Mouse (Mus musculus) midbrain, embryonic 10.5 days (tissue): Measurements from ENCODE around the gene Plekha7. TPM values are rescaled to one million over a fixed set of nuclear protein-coding genes. Genes with fewer than 3 reads are reported as not detected.

Source experiments
- DNase-seq: peaks from one replicate; pipeline ENCODE4 v3.0.0-alpha.2; 2017; ENCODE audit warnings: low spot score
- H3K27ac ChIP-seq: fragments of 300-500 bp; sonication (generic); replicated peaks from 2 replicates; pipeline ENCODE4 v1.5.1; 2016; ENCODE audit warnings: mild to moderate bottlenecking
- H3K27me3 ChIP-seq: fragments of 300-500 bp; sonication (generic); 2 replicates; pipeline ENCODE4 v1.6.1; 2016; ENCODE audit warnings: low read depth, mild to moderate bottlenecking; ENCODE audit not compliant: poor library complexity, severe bottlenecking
- H3K36me3 ChIP-seq: fragments of 300-500 bp; sonication (generic); 2 replicates; pipeline ENCODE4 v1.6.1; 2016; ENCODE audit warnings: mild to moderate bottlenecking, moderate library complexity
- H3K4me1 ChIP-seq: fragments of 300-500 bp; sonication (generic); 2 replicates; pipeline ENCODE4 v1.6.1; 2016
- H3K4me3 ChIP-seq: fragments of 300-500 bp; sonication (generic); 2 replicates; pipeline ENCODE4 v1.5.1; 2016; ENCODE audit warnings: mild to moderate bottlenecking, moderate library complexity
- H3K9me3 ChIP-seq: fragments of 300-500 bp; sonication (generic); replicated peaks from 2 replicates; pipeline ENCODE4 v1.6.1; 2016; ENCODE audit warnings: mild to moderate bottlenecking
- WGBS: fragments of 180-500 bp; shearing (Covaris S2); methylation state at CpG from one replicate; pipeline ENCODE4 v1.1.7; 2016; 5-methylcytosine and 5-hydroxymethylcytosine counted together
- polyA plus RNA-seq: library from polyadenylated mRNA; unstranded; fragments of >200 nt; fragmentation: Nextera tagmentation; extraction: Ambion mirVana; gene quantifications from 2 replicates; pipeline ENCODE4 v1.2.1, GENCODE M21; 2016

The Plekha7 gene
- polyA plus RNA-seq, 1 experiment from 2014 or later: 25.5 TPM

DNA sequence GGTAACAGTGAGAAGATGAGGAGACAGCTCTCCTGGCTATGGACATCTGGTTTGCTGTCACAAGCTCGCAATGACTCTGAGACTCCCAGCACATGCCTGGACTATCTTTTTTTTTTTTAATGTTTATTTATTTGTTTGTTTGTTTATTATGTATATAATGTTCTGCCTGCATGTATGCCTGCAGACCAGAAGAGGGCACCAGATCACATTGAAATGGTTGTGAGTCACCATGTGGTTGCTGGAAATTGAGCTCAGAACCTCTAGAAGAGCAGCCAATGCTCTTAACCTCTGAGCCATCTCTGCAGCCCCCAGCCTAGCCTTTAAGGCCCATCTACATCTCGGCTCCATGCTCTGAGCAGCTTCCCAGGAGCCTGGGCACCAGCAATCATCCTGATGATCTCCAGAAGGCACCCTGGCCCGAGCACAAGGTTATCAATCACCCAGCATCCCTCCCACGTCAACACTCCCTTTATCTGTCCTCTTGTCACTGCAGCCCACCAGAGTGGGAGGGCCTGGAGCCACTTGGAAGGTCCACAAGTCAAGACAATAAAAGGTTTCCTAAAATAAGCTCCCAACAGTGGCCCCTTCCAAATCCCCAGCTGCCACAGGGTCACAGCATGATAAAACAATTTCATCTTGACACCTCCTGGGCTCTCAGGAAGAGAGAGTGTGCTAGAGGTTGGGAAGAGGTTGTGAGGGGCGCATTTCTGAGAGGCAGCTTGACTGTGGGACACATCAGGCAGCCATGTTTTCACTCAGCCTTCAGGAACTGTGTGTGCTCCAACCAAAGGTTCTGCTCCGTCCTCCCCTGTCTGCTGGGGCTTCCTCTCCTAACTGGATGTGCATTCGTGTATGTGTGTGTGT lies 63.6 kb downstream of the Plekha7 start:
- H3K9me3 ChIP-seq: no peaks in the 10 kb centered on the region; the same call in 1 of the 2 replicates
- no peak for DNase-seq
- H3K27ac ChIP-seq: peak overlapping the region; percentile 52
- peaks cover 57% of the 10 kb centered on the region for H3K4me1 ChIP-seq
- no peak overlapping the region for H3K4me3 ChIP-seq
- peaks cover 3% of the 10 kb centered on the region; the same call in 1 of the 2 replicates for H3K36me3 ChIP-seq
- no peaks in the 10 kb centered on the region for H3K27me3 ChIP-seq
- WGBS: 72% methylated on average over 7 of the region's 7 CpGs

DNA sequence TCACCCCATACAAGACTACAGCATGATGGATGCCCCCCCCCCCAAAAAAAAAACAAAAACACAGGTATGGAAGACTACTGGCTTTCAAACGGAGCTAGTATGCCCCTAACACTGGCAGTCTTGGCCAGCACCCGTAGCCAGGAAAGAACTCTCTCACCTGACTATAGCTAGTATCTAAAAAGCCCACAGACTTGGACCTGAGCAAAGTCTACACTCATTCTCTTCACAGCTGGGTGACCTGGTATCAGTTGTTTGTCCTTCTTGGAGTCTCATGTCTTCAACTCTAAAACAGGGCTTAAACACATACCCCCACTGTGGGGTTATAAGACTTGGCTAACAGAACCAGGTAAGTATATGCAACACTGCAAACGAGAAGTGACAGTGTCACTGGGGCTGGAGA lies 65.4 kb downstream of the Plekha7 start:
- no peak for DNase-seq
- Histone ChIP-seq H3K4me1 (peaks cover 68% of the 10 kb centered on the region), H3K4me3 (no peak overlapping the region), H3K9me3 (no peaks in the 10 kb centered on the region), H3K27ac (no peak overlapping the region), H3K27me3 (peaks cover 13% of the 10 kb centered on the region), H3K36me3 (no peaks in the 10 kb centered on the region)
- 84% methylated on average over 3 of the region's 3 CpGs for WGBS

DNA sequence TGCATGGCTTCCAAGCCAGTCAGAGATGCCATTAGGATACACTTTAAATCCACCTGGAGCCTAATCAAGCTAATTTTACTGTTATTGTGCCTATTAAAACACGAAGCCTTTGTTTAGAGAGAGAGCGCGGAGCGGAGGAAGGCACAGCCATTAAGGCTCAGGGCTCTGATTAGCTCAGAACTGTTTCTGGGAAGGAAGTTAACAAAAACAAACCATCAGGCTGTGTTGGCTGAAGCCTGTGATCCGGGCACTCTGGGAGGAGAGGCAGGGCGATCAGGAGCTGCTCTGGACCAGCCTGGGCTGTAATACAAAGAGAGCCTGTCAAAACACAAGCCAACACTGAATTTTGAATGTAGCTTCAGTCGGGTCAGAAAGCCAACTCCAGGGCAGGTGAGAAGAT lies 66.6 kb downstream of the Plekha7 start:
- Histone ChIP-seq H3K9me3 (no peaks in the 10 kb centered on the region), H3K36me3 (no peaks in the 10 kb centered on the region), H3K4me1 (peaks cover 68% of the 10 kb centered on the region), H3K4me3 (no peak overlapping the region), H3K27me3 (peaks cover 25% of the 10 kb centered on the region), H3K27ac (no peak overlapping the region)
- WGBS: 68% methylated on average over 7 of the region's 7 CpGs
- DNase-seq: no peak

DNA sequence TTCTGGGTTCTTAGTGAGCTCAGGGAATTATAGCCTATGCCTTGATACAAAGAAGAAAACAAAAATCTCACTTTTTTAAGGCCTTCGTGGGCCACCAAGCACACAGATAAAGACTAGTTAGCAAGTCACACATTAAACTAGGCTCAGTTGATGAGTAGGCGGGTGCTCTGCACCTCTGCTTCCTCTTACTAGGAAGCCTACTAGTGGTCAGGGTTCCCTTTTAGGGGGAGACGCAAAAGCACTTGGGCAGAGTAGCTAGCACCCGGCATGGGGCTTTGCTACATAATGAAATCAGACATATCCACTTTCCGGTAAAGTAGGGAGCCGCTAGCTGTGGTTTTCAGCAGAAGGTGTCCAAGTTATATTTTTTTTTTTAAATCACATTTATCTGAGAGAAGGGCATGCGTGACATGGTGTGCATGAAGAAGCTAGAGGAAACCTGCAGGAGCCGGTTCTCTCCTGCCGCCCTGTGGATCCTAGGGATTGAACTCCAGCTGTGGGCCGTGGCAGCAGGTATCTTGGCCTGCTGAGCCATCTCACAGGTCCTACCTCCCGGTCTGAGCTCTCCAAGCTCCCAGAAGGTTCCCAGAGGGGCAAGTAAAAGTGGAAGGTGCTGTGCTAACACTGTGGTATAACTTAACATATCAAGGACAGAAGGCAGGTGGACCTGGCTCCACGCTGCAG lies 67.2 kb downstream of the Plekha7 start:
- Histone ChIP-seq H3K27me3 (peaks cover 32% of the 10 kb centered on the region), H3K36me3 (no peaks in the 10 kb centered on the region), H3K4me3 (no peak overlapping the region), H3K9me3 (no peaks in the 10 kb centered on the region), H3K27ac (no peak overlapping the region), H3K4me1 (peaks cover 69% of the 10 kb centered on the region)
- DNase-seq: no peak
- WGBS: 74% methylated on average over 12 of the region's 12 CpGs

DNA sequence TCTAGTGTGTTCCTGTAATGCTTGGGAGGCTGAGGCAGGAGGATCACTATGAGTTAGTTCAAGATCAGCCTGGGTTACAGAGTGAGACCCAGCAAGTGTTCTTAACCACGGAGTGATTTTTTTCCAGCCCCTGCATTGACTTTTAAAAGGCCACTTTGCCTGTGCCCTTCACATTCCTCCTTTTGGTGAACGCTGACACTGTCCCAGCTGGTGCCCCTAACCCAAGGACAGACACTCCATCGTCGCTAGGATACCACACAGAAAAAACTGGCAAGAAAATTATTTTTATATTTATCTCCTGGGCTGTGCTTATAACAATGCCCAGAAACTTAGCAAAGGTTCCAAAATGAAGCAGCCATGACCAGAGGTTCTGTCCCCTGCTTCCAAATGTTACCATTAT lies 67.8 kb downstream of the Plekha7 start:
- Histone ChIP-seq H3K36me3 (no peaks in the 10 kb centered on the region), H3K27me3 (peaks cover 37% of the 10 kb centered on the region), H3K4me1 (peaks cover 70% of the 10 kb centered on the region), H3K4me3 (no peak overlapping the region), H3K9me3 (no peaks in the 10 kb centered on the region), H3K27ac (no peak overlapping the region)
- 82% methylated on average over 4 of the region's 4 CpGs for WGBS
- DNase-seq: no peak

DNA sequence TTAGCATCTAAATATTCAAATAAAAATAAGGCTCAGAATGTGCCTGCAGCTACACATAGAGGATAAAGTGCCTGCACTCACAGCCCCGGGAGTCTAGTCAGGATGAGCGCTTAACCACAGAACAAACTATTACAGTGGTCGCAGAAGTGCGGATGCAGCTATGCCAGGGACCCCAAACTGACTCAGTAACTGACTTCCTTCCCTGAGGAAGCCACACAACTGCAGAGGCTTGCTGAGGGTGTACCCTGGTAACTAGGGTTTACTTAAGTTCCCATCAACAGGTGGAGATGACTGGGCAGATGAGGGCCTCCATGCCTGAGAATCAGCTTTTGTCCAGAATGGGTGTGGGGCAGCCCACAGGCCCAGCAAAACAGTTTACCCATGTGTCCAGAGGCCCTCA lies 69.9 kb downstream of the Plekha7 start:
- Histone ChIP-seq H3K27me3 (peaks cover 40% of the 10 kb centered on the region), H3K4me3 (peak overlapping the region; percentile 63; the same call in 1 of the 2 replicates), H3K27ac (no peak overlapping the region), H3K4me1 (peaks cover 62% of the 10 kb centered on the region), H3K36me3 (no peaks in the 10 kb centered on the region), H3K9me3 (no peaks in the 10 kb centered on the region)
- DNase-seq: no peak
- 70% methylated on average over 4 of the region's 4 CpGs for WGBS

DNA sequence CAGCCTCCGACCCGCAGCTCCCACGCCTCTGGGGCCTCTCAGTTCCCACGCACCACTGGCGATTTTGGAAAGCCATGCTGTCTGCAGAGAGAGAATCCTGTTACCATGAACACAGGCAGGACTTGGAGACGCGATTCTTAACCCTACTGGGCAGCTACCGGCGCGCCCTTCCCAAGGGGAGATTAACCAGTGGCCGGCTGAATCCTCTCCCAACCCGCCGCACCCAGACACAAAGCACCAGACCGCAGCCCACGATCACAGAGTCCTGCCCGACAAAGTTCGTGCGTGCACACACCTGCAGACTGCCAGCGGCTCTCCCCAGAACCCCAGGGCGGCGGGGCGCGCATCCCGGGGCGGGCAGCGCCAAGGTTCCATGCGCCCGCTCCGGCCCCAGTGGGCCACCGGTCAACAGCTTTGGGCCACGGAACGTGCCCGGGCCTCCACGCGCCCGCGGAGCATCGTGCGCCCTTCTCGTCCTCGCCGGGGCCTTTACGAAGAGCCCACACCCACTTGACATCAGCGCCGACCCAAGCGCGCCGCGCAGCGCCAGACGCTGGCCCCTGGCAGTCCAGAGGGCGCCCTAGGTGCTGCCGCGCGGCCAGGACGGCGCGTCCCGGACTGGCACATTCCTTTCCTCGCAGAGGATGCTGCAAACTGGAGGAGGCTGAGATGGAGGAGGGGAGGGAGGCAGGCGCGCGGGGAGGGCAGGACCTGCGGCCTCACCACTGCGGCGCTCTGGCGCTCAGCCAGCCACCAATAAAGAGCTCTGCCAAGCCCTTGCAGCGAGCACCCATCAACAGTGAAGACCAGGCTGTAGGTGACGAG lies 70.8 kb downstream of the Plekha7 start:
- H3K27ac ChIP-seq: peak overlapping the region; percentile 81
- H3K4me3 ChIP-seq: peak overlapping the region; percentile 63
- peak; percentile 55 for DNase-seq
- no peaks in the 10 kb centered on the region for H3K9me3 ChIP-seq
- H3K27me3 ChIP-seq: peaks cover 40% of the 10 kb centered on the region
- peaks cover 62% of the 10 kb centered on the region for H3K4me1 ChIP-seq
- no peaks in the 10 kb centered on the region for H3K36me3 ChIP-seq
- under 1% methylated on average over 69 of the region's 69 CpGs for WGBS

DNA sequence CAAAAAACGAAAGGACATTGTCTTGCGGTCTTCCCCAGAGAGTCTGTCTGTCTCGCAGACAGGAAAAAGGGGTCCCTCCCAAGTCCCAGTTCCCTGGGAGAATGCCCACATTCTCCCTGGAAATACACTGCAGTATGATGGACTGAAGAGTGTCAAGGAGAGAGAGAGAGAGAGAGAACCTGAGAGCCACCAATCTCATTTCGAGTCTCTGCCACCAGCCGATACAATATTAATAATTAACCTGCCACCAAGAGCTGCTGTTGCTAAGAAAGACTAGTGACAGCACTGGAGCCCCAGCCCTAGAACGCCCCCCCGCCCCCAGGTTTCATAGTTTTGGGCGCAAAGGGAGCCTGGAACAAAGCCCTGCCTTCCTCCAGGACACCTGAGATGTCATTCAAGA lies 71.6 kb downstream of the Plekha7 start:
- H3K9me3 ChIP-seq: no peaks in the 10 kb centered on the region
- H3K27ac ChIP-seq: 0 out of 2 replicates have a peak overlapping the region, but pooled peaks have one; percentile 81
- H3K36me3 ChIP-seq: no peaks in the 10 kb centered on the region
- peaks cover 57% of the 10 kb centered on the region for H3K4me1 ChIP-seq
- peak overlapping the region; percentile 63 for H3K4me3 ChIP-seq
- no peak for DNase-seq
- WGBS: 57% methylated on average over 8 of the region's 8 CpGs
- peaks cover 40% of the 10 kb centered on the region for H3K27me3 ChIP-seq

DNA sequence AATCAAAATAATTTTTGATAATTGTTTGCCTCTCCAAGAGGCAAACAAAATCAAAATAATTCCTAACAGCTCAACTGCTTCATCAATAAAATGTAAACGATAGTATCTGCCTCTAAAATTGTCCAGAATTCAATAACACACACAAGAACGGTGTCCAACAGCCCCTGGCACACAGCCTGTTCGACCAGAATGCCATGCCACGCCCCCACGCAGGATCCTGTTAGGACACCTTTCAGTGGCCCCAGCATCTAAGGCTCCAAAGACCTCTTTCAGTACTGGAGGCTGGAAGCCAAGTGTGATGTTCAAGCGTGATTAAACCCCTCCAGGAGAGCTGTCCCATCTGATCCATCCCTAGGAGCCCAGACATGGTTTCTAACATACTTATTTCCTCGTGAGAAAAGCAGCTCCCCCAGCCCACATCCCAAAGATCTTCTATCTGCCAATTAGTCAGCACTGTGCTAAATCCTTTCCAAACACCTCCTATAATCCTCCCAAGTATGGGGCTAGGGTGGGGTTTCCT lies 73.8 kb downstream of the Plekha7 start:
- peak overlapping the region; percentile 34; the same call in 1 of the 2 replicates for H3K27ac ChIP-seq
- no peak for DNase-seq
- WGBS: 67% methylated on average over 7 of the region's 7 CpGs
- peaks cover 51% of the 10 kb centered on the region for H3K4me1 ChIP-seq
- H3K4me3 ChIP-seq: no peak overlapping the region
- no peaks in the 10 kb centered on the region for H3K9me3 ChIP-seq
- H3K36me3 ChIP-seq: no peaks in the 10 kb centered on the region
- H3K27me3 ChIP-seq: peaks cover 40% of the 10 kb centered on the region

DNA sequence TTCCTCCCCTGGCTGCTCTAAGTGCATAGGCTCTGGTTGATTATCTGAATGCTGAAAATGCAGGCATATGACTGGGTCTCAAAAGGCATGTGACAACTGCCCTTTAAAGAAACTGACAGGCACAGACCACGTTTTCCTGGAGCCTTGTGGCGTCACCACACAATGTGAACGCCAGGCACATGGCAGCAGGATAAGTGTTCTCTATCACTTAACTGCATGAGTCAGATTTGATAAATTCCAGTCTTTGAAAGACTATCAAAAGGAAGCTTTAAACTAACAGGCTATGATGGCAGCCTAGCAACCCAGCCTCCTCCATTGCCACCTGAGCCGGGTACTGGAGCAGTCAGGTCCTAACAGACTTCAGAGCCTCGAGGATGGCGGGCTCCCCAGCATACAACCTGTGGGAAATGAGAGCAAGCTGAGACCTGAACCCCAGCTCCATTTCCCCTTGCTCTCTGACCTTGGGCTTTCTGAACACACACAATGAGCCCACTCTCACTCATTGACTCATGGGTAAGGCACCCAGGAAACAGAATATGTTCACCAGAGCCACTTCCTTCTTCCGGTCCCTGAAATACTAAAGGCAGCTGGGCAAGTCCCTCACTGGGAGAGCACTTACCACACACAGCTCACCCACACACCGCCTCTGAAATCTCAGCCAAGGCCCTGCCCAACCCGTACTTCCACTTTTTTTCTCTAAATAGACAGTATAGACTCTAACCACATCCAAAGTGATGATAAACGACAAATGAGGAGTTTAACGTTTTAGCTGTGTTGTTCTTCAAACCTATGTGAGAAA lies 77.2 kb downstream of the Plekha7 start:
- no peaks in the 10 kb centered on the region for H3K36me3 ChIP-seq
- no peaks in the 10 kb centered on the region for H3K9me3 ChIP-seq
- no peak overlapping the region for H3K27ac ChIP-seq
- DNase-seq: no peak
- 86% methylated on average over 11 of the region's 11 CpGs for WGBS
- no peak overlapping the region for H3K4me3 ChIP-seq
- peaks cover 9% of the 10 kb centered on the region for H3K27me3 ChIP-seq
- H3K4me1 ChIP-seq: peaks cover 21% of the 10 kb centered on the region

DNA sequence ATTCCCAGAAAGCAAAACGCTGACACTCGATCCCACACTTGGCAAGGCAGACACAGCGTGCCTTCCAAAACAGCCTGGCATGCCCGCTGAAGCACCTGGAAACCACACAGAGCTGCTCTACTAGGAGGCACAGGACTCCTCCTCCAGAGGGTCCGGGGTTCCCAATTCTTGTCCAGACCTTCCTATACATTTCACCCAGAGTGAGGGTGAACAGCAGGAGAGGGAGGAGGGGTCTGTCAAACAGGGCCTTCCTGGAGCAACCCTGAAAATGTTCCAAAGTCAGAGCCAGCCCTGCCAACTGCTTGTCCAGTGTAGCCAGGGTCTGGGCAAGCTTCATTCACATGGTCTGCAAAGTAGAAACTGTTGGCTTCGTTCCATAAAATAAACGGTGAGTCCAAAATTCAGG lies 81.3 kb downstream of the Plekha7 start:
- Histone ChIP-seq H3K36me3 (no peaks in the 10 kb centered on the region), H3K4me3 (no peak overlapping the region), H3K4me1 (peaks cover 35% of the 10 kb centered on the region), H3K9me3 (no peaks in the 10 kb centered on the region), H3K27ac (no peak overlapping the region), H3K27me3 (no peaks in the 10 kb centered on the region)
- DNase-seq: no peak
- WGBS: 92% methylated on average over 7 of the region's 7 CpGs

DNA sequence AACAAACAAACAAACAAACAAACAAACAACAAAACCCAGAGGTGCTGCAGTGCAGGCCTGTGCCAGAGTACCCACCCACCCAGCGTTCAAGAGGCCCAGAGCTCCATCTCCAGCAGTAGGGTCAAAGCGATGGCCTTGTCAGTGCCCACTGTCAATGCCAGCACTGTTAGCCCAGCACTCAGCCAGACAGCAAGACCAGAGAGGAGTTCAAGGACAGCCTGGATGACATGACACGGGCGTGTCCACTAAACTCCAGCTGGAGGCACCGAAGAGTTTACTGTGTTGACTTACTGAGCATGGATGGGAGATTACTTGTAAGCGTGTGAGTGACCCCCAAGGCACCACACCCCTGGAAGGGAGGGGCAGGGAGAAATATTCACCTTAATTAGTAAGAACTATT lies 81.9 kb downstream of the Plekha7 start:
- Histone ChIP-seq H3K27ac (no peak overlapping the region), H3K36me3 (no peaks in the 10 kb centered on the region), H3K27me3 (no peaks in the 10 kb centered on the region), H3K4me1 (peaks cover 41% of the 10 kb centered on the region), H3K9me3 (no peaks in the 10 kb centered on the region), H3K4me3 (no peak overlapping the region)
- DNase-seq: no peak
- 93% methylated on average over 6 of the region's 6 CpGs for WGBS
